Mouse (Mus musculus): ENCODE measurements around the gene Chrnb1.
A peak's percentile ranks its signal among the peaks of the same experiment; 100 is the strongest.

The Chrnb1 gene

DNA sequence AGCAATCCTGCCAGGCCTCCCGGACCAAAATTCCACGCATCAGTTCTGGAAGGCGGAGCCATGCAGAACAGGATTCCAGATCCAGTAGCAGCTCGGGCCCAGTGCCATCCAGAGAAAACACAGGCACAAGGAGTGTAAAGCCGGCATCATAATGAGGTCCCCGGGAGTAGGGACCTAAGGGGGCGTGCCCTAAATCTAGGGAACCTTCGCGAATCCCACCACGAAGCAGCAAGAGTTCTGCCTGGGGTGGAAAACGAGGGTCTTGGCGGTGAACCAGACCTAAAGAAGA is 8.9 kb upstream of the Chrnb1 start:
- no peak for DNase-seq (ENCODE audit: low read depth, low spot score)

DNA sequence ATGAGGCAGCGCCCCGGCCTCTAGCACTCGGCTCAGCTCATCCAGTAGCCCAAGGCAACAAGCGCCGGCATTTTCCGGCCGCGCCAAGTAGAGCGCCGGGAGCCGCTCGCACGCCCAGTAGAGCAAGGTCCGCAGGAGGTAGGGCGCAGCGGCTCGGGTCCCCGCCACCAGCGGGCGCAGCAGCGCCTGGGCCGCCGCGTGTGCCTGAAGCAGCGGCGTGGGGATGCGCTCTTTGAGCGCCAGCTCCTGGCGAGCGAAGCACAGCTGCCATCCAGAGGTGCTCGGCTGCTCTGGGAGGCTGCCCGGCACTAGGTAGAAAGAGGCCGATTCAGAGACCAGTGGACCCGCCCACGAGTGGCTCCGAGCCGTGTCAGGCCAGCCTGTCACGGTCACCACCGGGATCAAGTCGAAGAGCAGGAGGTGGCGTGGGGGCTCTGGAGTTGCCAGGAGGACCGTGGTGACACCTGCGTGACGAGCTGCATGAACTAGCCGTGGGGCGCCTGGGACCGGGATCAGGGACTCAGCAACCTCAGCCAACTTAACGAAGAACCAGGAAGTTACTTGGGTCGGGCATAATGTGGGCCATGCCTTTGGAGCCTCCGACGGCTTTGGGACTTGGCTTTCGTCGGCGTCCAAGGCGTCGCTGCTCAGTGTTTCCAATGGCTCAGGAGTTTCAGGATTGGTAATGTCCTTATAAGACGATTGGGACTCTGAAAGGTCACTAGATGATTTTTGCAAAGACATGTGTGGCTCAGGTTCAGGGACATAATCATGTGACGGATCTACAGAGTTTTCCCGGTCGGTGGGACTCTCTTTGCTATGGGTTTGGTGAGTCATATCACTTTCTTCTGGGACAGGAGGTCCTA is 8.3 kb upstream of the Chrnb1 start:
- DNase-seq (ENCODE audit: low read depth, low spot score): peak; percentile 87

DNA sequence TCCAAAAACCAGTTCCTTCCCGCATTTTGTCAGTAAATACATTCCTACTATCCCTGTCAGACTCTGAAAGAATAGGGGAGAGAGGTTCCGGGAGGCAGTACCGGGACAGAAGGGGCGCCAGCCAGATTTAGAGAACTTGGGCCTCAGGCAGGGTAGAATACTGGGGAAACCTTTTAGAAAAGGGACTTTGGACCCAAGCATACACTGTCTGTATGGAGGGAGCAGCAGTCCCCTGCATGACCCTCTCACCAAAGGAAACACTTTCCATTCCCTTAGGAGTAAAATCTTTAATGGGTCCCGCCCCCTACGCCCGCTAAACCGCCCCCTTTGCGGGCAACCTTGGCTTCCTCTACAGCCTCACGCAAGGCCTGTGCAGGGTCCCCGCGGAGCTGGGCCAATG is 7.6 kb upstream of the Chrnb1 start:
- DNase-seq (ENCODE audit: low read depth, low spot score): no peak

DNA sequence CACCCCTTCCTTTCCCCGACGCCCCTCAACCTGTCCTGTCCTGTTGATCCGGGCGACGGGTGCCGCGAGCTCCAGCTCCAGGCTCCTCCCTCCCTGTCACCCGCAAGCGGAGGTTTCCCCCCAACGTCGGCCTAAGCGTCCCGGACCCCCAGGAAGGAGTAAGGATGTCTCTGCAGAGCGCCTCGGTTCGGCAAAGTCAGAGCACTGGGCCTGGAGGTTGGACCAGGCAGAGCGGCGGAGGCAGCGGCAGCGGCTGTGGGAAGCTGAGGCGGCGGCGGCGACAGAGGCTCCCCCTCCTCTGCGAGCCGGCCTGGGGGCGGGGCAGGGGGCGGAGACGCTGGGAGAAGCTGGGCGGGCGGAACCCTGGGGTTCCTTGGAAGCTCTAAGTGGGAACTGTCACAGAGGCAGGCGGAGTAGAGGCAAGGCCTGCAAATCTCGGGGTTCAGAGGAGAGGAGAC is 6.9 kb upstream of the Chrnb1 start:
- peak; percentile 85 for DNase-seq (ENCODE audit: low read depth, low spot score)

DNA sequence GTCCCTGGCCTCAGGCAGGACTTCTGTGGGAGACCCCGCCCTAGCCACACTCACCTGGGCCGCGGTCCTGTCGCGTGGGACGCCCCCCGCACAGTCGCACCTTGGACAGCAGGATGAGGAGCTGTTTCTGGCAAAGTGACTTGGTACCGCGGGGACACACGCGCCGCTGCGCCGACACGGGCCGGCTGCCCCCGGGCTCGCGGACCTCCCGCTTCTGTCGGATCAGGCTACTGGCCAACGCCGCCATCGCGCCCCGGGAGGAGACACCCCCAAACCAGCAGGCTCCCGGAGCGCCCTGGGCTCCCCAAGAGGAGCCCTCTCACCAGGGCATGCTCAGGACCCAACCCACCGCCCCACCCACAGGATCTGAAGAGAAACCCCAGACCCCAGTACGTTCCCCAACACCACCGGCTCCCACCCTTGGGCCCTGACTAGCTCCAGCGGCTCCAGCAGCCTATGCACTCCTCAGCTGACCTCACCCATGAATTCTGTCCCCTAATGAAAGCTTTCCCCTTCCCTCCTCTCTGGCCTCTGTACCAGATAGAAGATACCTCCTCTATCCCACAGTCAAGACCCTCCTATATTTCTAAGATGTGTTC is 5.7 kb upstream of the Chrnb1 start, which contains the start of gene Fgf11:
Gene Fgf11 (minus strand): TSS at position 479 of the 599 bp plus-strand sequence.
- DNase-seq (ENCODE audit: low read depth, low spot score): no peak

DNA sequence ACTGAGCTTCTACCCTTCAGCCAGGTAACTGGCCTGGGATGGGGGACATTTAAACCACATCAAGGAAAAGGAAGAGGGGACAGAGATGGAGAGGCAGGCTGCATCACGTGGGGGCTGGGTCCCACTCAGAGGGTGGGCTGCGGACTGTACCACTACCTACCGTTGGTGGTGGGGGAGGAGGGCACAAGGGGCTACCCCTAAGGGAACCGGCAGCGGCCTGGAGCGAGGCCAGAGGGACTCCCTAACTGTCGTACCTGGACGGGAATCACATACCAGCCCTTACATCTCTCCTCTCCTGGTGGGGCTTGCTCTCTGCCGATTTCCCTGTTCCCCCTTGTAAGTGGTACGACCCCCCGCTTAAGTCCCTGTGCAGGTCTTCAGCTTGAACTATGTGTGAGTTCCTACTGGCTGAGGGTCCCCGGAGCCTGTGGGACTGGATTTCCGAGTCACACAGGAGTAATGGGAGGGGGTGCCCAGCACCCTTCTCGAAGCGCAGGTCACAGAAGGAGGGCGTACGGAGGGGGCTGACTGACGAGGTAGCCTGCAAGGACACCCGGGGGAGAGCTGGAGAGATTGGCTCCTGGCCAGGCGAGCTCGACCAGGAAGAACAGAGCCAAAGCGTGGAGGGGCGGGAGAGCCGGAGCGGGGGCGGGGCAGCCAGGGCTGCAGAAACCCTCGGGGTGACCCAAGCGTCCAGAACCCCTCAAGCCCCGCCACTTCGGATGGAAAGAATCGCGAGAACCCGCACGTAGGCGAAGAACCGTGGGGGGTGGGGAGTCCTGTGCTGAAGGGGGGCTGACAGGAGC is 4.9 kb upstream of the Chrnb1 start:
- DNase-seq (ENCODE audit: low read depth, low spot score): peak; percentile 60

DNA sequence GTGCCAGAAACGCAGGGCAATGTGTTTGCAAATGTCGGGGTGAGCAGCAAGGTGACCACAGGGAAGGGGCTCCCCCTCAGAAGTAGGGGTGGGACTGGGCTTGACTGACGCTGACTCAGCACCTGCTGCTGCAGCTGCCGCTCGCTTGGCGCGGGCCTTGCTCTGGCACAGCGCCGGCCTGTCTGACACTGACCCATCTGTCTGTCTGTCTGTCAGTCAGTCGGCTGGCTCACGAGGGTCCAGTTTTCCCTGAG is 4.3 kb upstream of the Chrnb1 start:
- DNase-seq (ENCODE audit: low read depth, low spot score): peak; percentile 48

DNA sequence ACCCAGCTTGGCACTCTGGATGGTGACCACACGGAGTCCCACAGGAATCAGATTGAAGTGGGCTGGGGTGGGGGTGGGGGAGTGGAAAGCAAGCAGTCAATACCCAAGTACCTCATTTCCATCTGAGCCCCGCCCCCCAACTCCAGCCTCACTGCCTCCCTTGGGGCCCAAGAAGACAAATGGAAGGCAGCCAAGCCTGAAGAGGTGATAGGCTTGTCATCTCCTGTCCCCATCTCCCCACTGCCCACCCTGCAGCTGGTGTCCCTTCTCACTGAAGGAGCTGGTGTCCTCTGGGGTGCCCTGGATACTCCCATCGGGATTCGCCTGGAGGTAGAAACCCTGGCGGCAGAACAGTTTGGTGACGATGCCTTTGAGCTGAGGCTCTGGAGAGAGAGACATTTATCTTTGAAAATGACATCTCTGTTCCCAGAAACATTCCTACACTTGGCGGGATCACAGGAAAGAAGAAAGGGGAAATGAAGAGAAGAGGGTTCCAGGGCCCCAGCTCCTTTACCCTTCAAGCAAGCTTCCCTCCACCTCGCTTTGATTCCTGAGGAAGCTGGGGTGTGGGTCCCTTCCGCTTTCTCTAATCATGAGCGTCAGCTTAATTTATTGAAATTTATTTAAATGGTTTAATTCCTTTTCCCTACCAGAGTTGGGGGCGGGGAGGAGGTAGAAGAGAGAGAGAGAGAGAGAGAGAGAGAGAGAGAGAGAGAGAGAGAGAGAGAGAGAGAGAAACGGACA is 3.8 kb upstream of the Chrnb1 start:
- DNase-seq (ENCODE audit: low read depth, low spot score): no peak

DNA sequence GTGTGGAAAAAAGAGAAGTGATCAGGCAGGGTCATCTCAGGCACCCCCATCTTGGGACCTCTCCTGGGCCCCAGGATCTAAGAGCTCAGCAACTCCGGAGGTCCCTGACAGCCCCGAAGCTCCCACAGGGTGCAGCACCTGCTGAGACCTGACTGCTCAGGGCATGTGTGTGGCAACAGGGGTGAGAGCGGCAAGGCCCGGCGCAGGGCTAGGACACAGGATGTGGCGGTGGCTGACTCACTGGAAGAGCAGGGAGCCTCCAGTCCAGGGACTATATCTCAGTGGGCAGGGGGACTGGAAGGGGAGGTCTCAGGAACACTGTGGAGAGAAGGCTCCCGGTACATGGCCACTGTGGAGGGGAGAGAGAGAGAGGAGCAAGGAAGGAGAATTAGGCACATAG is 2.2 kb upstream of the Chrnb1 start:
- no peak for DNase-seq (ENCODE audit: low read depth, low spot score)

DNA sequence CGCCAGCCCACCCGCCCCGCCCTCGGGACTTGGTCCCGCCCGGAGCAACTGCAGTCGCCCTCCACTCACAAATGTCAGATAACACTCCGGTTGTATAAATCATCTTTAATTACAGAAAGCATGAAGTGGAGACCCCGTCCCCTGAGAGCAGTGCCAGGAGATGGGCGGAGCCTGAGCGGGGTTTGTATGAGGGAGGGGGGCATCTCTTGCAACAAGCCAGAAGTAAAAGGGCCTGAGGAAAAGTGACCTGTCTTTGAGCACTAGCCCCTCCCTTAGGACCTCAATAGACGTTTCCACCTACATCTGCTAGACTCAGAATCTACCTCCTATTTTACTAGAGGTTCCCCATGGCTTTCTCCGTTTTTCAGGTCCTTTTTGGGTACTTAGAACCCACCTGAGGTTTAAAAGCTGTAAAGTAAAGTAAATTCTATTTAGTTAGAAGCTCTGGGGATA is 266 bp upstream of the Chrnb1 start:
- no peak for DNase-seq (ENCODE audit: low read depth, low spot score)

DNA sequence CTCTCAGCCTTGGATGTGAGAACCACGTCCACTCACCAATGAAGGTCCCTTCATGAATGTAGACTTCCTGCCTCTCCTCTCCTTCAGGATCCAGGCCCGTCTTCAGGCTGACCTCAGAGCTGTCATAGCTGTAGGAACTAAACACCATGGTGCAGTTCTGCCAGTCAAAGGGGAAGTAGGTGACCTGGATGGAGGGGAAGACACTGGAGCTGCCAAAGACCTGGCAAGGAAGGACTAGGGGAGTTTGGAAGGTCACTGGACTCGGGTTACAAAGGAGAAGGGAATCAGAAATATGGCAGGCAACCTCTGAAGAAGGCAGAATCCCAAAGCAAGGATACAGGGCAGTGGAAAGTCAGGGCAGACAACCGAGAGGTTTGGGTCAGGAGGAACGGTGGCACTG is 2.3 kb downstream of the Chrnb1 start:
- no peak for DNase-seq (ENCODE audit: low read depth, low spot score)

DNA sequence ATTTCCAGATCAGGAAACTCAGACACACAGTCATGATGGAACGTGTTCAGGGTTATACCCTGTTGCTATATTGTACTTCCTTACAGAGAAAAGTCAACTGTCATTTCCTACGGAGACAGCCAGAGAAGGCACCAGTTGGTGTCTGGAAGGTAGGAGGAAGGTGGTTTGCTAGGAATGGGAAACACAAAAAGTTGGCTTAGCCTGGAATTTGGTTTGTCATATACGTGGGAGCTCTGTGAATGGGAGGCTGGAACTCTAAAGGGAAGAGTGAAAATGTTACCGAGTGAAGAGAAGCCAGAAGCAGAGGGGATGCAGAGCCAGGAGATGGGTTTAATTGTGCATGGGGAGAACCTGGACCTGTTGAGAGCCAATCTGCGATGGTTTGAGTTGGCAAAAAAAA is 4.3 kb downstream of the Chrnb1 start:
- DNase-seq (ENCODE audit: low read depth, low spot score): peak; percentile 73

DNA sequence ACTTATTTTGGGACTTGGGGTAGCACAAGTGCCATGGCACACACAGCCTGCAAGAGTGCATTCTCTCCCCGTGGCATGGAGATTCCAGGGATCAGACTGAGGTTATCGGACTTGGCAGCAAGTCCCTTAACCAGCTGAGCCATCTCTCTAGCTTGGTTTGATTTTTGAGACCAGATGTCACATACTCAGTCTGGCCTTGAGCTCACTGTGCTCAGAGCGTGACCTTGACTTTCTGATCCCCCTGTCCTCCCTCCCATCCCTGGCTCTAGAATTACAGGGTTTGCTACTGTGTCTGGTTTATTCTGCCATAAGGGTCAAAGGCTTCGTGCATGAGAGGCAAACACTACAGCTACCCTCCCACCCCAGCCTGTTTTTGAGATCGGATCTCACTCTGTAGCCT is 6.3 kb downstream of the Chrnb1 start:
- no peak for DNase-seq (ENCODE audit: low read depth, low spot score)

DNA sequence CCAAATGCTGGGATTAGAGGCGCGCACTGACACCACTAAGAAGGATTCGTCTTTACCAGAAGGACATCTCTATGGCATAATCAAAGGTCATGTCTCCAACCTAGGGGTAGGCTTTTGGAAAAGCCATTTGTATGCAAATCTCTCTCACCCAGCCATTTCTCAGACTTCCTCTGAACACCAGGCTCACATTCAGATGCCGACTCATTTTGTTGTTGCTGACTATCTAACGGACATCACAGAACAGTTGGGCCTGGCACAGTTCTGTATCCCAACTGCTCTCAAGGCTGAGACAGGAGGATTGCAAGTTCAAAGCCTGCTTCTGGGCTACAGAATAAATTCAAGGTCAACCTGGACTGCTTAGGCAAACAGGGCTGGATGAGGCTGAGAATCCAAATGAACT is 8.4 kb downstream of the Chrnb1 start:
- DNase-seq (ENCODE audit: low read depth, low spot score): no peak

DNA sequence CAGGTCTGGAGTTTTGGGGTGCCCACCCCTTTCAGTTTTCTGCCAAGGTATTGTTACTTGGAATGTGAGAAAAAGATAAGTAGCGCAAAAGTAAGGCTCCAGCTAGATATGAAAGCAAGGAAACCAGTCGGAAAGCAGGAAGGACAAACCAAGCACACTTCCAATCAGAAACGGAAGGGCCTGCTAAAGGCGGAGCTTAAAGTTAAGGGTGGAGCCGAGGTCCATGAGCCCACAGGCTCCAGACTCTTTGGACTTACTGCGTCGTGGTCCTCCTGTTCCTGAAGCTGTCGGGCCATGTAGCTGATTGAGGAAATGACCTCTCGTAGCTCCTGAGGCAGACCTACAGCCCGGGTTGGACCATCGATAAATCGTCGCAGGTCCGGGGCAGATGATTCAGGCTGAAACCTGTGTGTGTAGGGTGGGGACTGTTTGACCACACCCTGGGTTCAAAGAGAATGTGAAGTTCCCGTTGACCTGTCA is 10.9 kb downstream of the Chrnb1 start:
- no peak for DNase-seq (ENCODE audit: low read depth, low spot score)

DNA sequence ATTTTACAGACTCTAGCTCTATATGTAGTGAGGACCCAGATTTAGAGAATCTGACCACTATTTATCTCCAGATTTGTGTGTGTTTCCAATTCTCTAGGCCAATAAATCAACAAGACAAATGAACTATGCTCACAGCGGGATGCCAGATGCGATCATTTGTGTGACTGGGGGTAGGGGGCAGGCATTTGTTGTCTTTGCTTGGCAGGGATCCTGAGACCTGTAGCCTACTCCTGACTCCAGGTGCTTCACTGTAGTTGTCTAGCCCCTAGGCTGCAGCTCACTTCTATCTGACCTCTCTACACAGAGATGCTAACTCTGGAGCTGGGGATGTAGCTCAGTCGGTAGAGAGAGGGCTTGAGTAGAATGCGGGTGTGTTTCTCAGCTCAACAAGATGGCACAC is 13.9 kb downstream of the Chrnb1 start:
- DNase-seq (ENCODE audit: low read depth, low spot score): no peak

DNA sequence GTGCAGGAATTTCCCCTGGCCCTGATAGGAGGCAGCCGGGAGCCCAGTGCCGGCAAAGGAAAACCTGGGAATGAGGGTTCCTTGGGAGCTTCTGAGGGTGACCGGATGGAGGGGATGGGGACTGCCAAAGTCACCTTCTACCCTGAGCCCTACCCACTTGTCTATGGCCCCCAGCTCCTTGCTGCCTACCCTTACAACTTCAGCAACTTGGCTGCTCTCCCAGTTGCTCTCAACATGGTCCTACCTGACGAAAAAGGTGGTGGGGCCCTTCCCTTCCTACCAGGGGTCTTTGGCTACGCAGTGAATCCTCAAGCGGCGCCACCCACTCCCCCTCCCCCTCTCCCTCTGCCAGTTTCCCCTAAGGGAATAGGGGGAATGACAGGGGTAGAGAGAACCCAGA is 16.8 kb downstream of the Chrnb1 start:
- DNase-seq (ENCODE audit: low read depth, low spot score): no peak

DNA sequence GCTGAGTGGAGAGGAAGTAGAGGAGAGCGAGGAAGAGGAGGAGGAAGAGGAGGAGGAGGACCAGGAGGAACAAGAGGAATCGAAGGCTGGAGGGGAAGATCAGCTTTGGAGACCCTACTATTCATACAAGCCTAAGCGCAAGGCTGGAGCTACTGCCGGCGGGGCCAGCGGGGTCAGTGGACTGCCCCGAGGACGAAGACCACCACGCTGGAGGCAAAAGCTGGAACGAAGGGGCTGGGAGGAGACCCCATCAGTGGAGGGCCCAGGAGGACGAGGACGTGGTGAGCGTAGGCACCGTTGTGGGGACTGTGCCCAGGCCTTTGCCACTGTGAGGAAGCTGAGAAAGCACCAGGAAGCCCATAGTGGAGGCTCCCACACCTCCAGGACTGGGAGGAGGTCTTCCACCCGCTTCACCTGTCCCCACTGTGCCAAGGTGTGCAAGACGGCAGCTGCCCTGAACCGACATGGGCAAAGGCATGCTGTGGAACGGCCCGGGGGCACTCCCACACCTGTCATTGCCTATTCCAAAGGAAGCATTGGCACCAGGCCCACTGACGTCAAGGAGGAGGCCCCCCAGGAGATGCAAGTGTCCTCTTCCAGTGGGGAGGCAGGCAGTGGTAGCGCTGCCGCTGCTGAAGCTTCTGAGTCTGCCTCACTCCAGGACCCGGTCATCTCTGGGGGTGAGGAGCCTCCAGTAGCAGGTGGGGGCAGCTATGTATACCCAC is 17.3 kb downstream of the Chrnb1 start:
- peak; percentile 42 for DNase-seq (ENCODE audit: low read depth, low spot score)

DNA sequence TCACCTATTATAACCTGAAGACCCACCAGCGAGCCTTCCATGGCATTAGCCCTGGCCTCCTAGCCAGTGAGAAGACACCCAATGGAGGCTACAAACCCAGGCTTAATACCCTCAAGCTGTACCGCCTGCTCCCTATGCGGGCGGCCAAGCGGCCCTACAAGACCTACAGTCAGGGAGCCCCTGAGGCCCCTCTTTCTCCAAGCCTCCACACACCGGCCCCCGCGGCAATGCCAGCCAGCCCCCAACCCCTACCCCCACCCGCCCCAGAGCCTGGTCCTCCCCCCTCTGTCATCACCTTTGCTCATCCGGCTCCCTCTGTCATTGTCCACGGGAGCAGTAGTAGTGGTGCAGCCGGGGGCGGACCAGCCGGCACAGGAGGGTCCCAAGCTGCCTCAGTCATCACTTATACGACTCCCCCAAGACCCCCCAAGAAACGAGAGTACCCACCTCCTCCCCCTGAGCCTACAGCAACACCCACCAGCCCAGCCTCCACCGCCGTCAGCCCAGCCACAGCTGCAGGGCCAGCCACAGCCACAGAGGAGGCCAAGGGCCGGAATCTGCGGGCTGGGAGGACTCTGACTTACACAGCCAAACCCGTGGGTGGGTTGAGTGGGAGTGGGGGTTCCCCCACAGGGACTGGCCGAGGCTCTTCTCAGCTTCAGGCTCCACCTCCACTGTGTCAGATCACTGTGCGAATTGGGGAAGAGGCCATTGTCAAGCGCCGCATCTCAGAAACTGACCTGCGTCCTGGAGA is 18.1 kb downstream of the Chrnb1 start:
- no peak for DNase-seq (ENCODE audit: low read depth, low spot score)

DNA sequence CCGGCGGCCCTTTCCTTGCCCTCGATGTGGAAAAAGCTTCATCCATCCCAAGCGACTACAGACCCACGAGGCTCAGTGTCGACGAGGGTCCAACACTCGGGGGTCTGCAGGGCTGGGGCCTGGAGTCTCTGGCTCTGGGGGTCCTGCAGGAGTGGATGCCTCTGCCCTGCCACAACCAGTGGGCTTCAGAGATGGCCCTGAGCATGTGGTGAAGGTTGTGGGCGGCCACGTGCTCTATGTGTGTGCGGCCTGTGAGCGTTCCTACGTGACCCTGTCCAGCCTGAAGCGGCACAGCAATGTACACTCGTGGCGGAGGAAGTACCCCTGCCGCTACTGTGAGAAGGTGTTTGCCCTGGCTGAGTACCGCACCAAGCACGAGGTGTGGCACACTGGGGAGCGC is 19.3 kb downstream of the Chrnb1 start:
- DNase-seq (ENCODE audit: low read depth, low spot score): no peak

DNA sequence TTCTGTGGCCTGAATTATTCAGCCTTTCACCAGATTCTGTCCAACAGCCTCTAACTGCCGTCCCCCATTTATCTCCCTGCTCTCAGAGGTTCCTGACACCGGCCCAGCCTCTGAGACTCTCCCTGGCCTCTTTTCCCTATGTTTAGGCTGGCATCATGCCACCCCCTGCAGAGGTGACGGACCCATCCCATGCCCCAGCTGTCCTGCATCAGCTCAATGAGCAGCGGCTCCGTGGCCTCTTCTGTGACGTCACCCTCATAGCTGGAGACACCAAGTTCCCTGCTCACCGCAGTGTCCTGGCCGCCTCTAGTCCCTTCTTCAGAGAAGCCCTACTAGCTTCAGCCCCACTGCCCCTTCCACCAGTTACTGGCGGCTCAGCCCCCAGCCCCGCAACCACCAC is 20.0 kb downstream of the Chrnb1 start:
- DNase-seq (ENCODE audit: low read depth, low spot score): no peak

All from brain, adult 2 months (tissue).